Mouse (Mus musculus) mesoderm, embryonic 11.5 days (tissue): ENCODE measurements at regions not wholly inside any gene's neighbourhood (a gene's known extent, or its start where the extent isn't known, plus 50 kb on each side); places are given as distances from the start of the nearest gene placed in this dataset.
"Not testable (repeated sequence)": the region's sequence is repeated elsewhere in the genome, so short reads cannot be mapped to it uniquely, and the experiment has no call there.

ENCODE experiments used
- DNase-seq: peaks from one replicate; pipeline ENCODE4 v3.0.0-alpha.2; 2012; ENCODE audit warnings: low read depth, low spot score

DNA sequence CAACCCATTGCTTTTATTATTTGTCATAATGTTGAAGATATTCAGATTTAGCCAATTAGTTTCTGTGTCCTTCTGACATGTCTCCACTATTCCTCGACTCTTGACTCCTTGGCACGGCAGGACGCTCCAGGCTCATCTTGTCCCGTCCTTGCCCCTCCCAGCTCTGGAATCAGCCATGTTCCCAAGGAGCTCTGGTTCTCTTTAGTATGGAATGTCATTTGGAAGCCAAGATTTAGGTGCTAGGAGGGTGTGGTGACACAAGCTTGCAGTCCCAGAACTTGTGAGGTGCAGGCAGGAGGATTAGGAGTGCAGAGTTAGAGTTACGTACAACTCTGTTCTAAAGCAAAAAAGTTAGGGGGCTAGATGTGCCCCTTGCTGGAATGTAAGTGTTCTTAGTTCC lies 166.9 kb upstream of the Klf4 start:
- no peak for DNase-seq

DNA sequence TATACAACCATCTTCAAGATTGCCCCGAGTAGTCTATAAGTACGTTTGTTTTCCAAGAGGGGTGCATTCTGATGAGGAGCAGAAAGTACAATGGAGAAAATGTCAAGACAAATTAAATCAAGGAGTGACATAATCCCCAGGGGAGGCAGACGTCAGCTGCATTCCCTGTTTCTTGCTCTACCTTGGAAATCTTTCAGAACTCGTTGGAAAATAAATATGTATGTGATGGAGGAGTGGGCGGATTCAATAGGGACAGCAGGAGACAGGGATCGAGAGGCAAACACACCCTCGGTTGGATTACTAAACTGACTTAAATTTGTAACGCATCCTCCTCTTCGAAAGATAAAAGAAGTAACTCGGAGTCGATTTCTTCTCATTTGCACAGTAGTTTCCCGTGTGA lies 164.8 kb upstream of the Klf4 start:
- DNase-seq, result no peak

- no peak for DNase-seq
Observed at GRCm38 (mm10) chr4:55696428-55696827, 164.2 kb upstream of the Klf4 start.

DNA sequence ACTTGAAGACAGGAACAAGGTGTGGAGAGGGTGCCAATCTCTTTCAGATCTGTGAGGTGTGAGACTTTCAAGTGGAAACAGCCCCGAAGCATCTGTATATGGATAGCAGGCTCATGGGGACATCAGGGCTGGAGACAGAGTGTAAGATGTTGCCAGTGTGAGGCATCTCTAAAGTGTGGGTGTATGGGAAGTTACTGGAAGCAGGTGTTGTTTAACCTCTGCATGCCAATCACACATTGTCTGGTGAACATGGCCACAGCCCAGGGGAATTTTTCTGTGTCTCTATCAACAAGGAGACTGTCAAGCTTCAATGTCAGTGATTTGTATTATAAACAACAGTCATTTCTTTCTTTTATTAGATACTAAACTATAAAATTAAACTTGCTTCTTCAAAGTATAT lies 163.0 kb upstream of the Klf4 start:
- no peak for DNase-seq

GRCm38 (mm10) chr4:55689479-55689878 lies 157.2 kb upstream of the Klf4 start:
- DNase-seq, result no peak

GRCm38 (mm10) chr4:55686771-55687170 lies 154.5 kb upstream of the Klf4 start:
- DNase-seq, result no peak

GRCm38 (mm10) chr4:55672288-55672687 lies 140.0 kb upstream of the Klf4 start:
- no peak for DNase-seq

DNA sequence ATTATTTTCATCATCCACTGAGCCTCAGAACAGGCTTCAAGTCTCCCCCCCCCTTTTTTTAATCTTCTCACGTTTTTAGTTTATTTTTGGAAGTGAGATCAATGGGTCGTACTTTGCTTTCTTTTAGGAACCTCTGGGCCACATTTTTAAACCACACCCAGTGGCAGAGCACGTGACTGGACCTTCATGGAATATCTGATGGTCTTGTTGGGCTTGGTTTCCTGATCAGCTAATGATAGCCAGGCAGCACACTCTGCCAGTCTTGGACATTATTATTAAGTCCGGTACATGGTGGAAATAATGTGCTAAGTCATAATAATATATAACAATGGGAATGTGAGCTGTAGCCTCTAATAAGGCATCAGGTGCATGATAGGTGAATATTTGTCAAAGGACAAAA lies 138.0 kb upstream of the Klf4 start:
- no peak for DNase-seq

DNA sequence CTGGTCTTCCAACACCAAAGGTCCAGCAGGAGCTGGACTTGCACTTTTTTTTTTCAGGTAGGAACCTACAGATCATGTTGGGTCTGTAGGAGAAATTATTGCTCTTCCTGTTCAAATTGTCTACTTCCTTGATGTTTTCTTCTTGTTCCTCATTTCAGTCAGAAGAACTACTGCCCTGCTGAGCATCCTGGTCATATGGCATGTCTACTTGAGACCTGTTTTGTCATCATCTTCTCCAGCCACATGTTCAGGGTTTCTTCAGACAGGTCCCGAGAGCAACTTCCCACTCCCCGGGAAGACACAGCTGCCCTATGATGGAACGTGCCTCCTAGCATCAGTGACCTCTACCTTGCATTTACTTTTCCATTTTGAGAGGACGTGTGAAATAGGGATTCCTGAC lies 132.6 kb upstream of the Klf4 start:
- no peak for DNase-seq

- peak; percentile 18 for DNase-seq
Observed at GRCm38 (mm10) chr4:55663856-55664255, 131.6 kb upstream of the Klf4 start.

DNA sequence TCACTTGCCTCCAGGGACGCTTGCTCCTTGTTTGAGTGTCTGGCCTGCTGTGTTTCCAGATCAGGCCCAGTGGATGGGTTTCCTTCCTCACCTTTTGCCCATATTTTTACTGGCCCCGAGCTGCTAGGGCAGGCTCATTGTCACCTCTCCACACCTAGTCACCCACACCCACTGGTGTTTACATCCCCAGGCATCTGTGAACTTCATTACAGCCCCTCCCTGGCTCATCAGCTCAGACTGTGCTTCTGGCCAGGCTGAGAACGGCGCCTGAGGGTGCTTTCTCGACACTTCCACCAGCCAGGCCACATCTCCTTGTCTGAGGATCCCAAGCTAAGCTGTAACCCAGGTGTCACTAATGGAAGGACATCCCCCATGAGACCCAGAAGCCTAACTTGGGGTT lies 129.8 kb upstream of the Klf4 start:
- no peak for DNase-seq

- DNase-seq, result no peak
Observed at GRCm38 (mm10) chr4:55658904-55659303, 126.6 kb upstream of the Klf4 start.

DNA sequence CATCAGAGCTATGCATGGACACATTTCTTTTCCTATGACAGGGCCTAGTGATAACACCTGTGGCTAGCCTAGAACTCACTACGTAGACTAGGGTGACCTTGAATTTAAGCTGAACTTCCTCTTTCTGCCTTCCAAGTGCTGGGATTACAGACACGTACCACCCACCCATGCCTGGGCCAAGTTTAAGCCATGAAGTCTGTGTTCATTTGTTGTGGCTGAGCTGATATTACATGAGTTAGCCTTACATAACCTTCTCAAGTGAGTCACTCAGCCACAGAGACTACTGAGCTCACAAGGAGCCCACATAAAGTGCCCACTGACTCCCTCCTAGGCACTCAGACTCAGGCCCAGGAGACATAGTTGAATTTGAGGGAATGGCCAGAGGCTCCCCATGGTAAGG lies 123.1 kb upstream of the Klf4 start:
- no peak for DNase-seq

GRCm38 (mm10) chr4:55652628-55653027 lies 120.4 kb upstream of the Klf4 start:
- DNase-seq, result no peak

- peak; percentile 42 for DNase-seq
Observed at GRCm38 (mm10) chr4:55651811-55652410, 119.6 kb upstream of the Klf4 start.

DNA sequence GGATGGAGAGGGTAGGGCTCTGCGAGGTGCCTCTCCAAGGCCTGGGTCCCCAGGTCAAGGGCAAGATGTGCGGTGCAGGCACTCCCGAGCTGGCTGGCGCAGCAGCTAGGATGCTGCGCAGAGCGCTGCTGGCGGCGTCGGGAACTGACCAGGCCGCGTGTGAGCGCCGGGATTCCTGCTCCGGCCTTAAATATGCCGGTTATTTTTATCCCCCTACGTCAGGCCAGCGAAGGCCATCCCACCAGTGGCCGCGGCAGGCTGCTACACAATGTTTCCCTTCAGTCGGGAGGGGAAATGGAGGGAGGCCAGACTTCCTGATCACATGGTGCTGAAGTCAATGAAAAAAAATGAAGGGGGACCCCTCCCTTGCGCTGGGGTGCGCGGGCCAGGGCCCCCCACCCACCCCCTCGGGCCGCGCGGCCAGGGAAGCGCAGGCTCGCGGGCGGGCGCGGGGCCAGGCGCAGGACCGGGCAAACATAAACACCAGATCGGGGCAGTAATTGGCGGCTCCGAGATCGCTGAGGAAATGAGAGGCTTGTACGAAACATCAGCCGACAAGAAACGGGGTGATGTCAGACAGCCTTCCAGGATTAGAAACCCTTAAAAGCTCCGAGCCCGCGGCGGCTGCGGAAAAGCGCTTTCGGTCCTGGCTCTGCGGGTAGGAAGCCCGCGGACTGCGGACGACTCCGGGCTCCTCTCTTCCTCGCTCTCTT lies 118.9 kb upstream of the Klf4 start:
- peak; percentile 89 for DNase-seq

DNA sequence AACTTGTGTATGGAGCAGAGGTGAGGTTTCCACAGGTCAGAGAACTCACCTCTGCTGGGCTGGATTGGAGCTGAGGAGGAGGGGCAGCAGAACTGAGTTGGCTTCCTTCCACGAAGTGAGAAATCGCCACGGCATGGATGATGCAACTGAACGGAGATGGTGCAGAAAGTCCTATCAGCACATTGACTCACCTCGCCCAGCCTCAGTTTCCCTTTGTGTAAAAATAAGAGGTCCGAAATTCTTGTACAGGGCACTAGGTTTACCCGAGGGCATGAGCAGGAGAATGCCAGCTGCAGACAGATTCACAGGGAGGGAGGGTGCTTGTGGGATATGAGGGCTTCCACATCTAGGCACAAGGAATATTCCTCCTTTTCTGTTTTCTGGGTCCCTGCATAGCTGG lies 117.9 kb upstream of the Klf4 start:
- DNase-seq, result no peak

- peak; percentile 18 for DNase-seq
Observed at GRCm38 (mm10) chr4:55648376-55648775, 116.1 kb upstream of the Klf4 start.

GRCm38 (mm10) chr4:55645432-55645831 lies 113.2 kb upstream of the Klf4 start:
- DNase-seq, result no peak

DNA sequence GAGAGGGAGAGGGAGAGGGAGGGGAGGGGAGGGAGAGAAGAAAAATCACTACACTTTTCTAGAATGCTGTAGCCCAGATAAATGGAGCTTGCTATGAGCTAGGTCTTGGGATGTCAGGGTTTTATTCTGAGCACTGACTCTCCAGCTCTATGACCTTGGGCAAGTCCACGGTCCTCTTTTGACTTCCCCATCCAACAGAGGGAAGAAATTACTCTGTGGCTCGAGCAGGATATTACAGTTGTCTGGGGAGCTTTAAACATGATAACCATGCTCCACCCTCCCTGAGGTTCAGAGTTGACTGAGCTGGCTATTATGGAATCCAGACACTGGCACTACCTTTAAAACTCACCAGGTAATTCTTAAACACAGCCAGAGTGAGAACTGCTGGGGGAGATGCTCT lies 112.6 kb upstream of the Klf4 start:
- DNase-seq, result no peak

- no peak for DNase-seq
Observed at GRCm38 (mm10) chr4:55634946-55635511, 102.8 kb upstream of the Klf4 start.

DNA sequence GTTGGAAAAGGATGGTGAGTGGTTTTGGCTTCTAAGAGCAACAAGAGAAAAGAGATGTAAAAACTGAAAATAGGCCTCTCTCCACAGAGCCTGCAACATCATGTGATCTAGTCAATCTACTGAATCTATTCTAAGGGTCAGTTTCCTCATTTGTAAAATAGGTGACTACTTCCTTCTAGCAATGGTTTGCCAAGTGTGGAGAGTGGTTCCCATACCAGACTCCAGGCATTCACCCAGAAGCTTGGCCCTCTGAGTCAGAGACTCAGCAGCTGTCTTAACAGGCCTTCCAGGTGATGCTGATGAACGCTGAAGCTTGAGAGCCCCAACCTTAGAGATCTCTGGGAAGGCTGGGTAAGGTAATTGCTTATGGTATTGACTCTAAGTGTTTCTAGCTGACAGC lies 98.9 kb upstream of the Klf4 start:
- DNase-seq, result no peak

GRCm38 (mm10) chr4:55630215-55630614 lies 97.9 kb upstream of the Klf4 start:
- not testable (repeated sequence) for DNase-seq
